Mouse (Mus musculus) liver, adult 2 months (tissue): ENCODE measurements around the gene Gm20532.

Experiments used
- CTCF ChIP-seq: fragments of 200-500 bp; IDR thresholded peaks from 2 replicates; pipeline ENCODE4 v1.5.1; 2011; ENCODE audit warnings: low read depth, low read length, control low read depth
- POLR2A ChIP-seq: fragments of 200-500 bp; IDR thresholded peaks from 2 replicates; pipeline ENCODE4 v1.6.1; 2011; ENCODE audit warnings: low read length, control low read depth; ENCODE audit not compliant: insufficient read depth; ENCODE audit errors: extremely low read depth

GRCm38 (mm10) chr2:26552066-26552465 is 34.4 kb upstream of the Gm20532 start:
- no peak for TF ChIP-seq POLR2A
- TF ChIP-seq CTCF: no peak
